Mouse (Mus musculus): ENCODE data around the gene Aldh2. TPM values are rescaled to one million over a fixed set of nuclear protein-coding genes. Genes with fewer than 3 reads are reported as not detected.

The Aldh2 gene
- polyA plus RNA-seq, 1 experiment from 2014 or later = 24.6 TPM

GRCm38 (mm10) chr5:121575867-121576266 lies 17.8 kb downstream of the Aldh2 start:
- Histone ChIP-seq H3K27me3 (ENCODE audit: control insufficient read depth, insufficient read depth, low read length) (no peaks in the 10 kb centered on the region), H3K9me3 (replicated peaks; ENCODE audit: control insufficient read depth, low read length) (no peaks in the 10 kb centered on the region), H3K4me3 (ENCODE audit: low read depth, low read length) (no peak overlapping the region), H3K4me1 (ENCODE audit: control insufficient read depth, insufficient read depth, low read length) (no peaks in the 10 kb centered on the region), H3K36me3 (ENCODE audit: control insufficient read depth, insufficient read depth, low read length) (peaks cover 3% of the 10 kb centered on the region; the same call in 1 of the 2 replicates), H3K27ac (ENCODE audit: low read depth, low read length) (no peak overlapping the region), H3K9ac (ENCODE audit: low read depth, low read length) (no peak overlapping the region), H3K4me2 (no peak overlapping the region)
- ATAC-seq (replicated peaks; ENCODE audit: insufficient number of reproducible peaks, low FRiP score, low TSS enrichment) = no peak
- WGBS (ENCODE audit: insufficient replicate concordance) = 89% methylated on average over 11 of the region's 11 CpGs

- Histone ChIP-seq H3K4me2 (no peak overlapping the region), H3K9me3 (replicated peaks; ENCODE audit: control insufficient read depth, low read length) (no peaks in the 10 kb centered on the region), H3K36me3 (ENCODE audit: control insufficient read depth, insufficient read depth, low read length) (peaks cover 1% of the 10 kb centered on the region; the same call in 1 of the 2 replicates), H3K4me1 (ENCODE audit: control insufficient read depth, insufficient read depth, low read length) (no peaks in the 10 kb centered on the region), H3K27ac (ENCODE audit: low read depth, low read length) (no peak overlapping the region), H3K27me3 (ENCODE audit: control insufficient read depth, insufficient read depth, low read length) (no peaks in the 10 kb centered on the region), H3K4me3 (ENCODE audit: low read depth, low read length) (no peak overlapping the region), H3K9ac (ENCODE audit: low read depth, low read length) (no peak overlapping the region)
- ATAC-seq (replicated peaks; ENCODE audit: insufficient number of reproducible peaks, low FRiP score, low TSS enrichment) = no peak
- 86% methylated on average over 13 of the region's 13 CpGs for WGBS (ENCODE audit: insufficient replicate concordance)
Measured at GRCm38 (mm10) chr5:121574145-121574544, 19.5 kb downstream of the Aldh2 start.

- Histone ChIP-seq H3K27ac (ENCODE audit: low read depth, low read length) (no peak overlapping the region), H3K9me3 (replicated peaks; ENCODE audit: control insufficient read depth, low read length) (no peaks in the 10 kb centered on the region), H3K4me2 (no peak overlapping the region), H3K4me1 (ENCODE audit: control insufficient read depth, insufficient read depth, low read length) (peaks cover 5% of the 10 kb centered on the region; the same call in 1 of the 2 replicates), H3K36me3 (ENCODE audit: control insufficient read depth, insufficient read depth, low read length) (no peaks in the 10 kb centered on the region), H3K4me3 (ENCODE audit: low read depth, low read length) (no peak overlapping the region), H3K9ac (ENCODE audit: low read depth, low read length) (no peak overlapping the region), H3K27me3 (ENCODE audit: control insufficient read depth, insufficient read depth, low read length) (no peaks in the 10 kb centered on the region)
- ATAC-seq (replicated peaks; ENCODE audit: insufficient number of reproducible peaks, low FRiP score, low TSS enrichment) = no peak
- WGBS (ENCODE audit: insufficient replicate concordance) = 77% methylated on average over 1 of the region's 1 CpGs
Measured at GRCm38 (mm10) chr5:121570787-121571186, 22.8 kb downstream of the Aldh2 start.

- Histone ChIP-seq H3K4me3 (ENCODE audit: low read depth, low read length) (no peak overlapping the region), H3K36me3 (ENCODE audit: control insufficient read depth, insufficient read depth, low read length) (no peaks in the 10 kb centered on the region), H3K9me3 (replicated peaks; ENCODE audit: control insufficient read depth, low read length) (no peaks in the 10 kb centered on the region), H3K4me1 (ENCODE audit: control insufficient read depth, insufficient read depth, low read length) (peaks cover 5% of the 10 kb centered on the region; the same call in 1 of the 2 replicates), H3K27ac (ENCODE audit: low read depth, low read length) (no peak overlapping the region), H3K27me3 (ENCODE audit: control insufficient read depth, insufficient read depth, low read length) (no peaks in the 10 kb centered on the region), H3K9ac (ENCODE audit: low read depth, low read length) (no peak overlapping the region), H3K4me2 (no peak overlapping the region)
- 73% methylated on average over 9 of the region's 9 CpGs for WGBS (ENCODE audit: insufficient replicate concordance)
- no peak for ATAC-seq (replicated peaks; ENCODE audit: insufficient number of reproducible peaks, low FRiP score, low TSS enrichment)
Measured at GRCm38 (mm10) chr5:121569881-121570420, 23.7 kb downstream of the Aldh2 start.

GRCm38 (mm10) chr5:121566035-121566681 lies 27.5 kb downstream of the Aldh2 start:
- Histone ChIP-seq H3K27ac (ENCODE audit: low read depth, low read length) (no peak overlapping the region), H3K9me3 (replicated peaks; ENCODE audit: control insufficient read depth, low read length) (no peaks in the 10 kb centered on the region), H3K4me1 (ENCODE audit: control insufficient read depth, insufficient read depth, low read length) (peaks cover 5% of the 10 kb centered on the region; the same call in 1 of the 2 replicates), H3K27me3 (ENCODE audit: control insufficient read depth, insufficient read depth, low read length) (no peaks in the 10 kb centered on the region), H3K9ac (ENCODE audit: low read depth, low read length) (no peak overlapping the region), H3K4me2 (no peak overlapping the region), H3K4me3 (ENCODE audit: low read depth, low read length) (no peak overlapping the region), H3K36me3 (ENCODE audit: control insufficient read depth, insufficient read depth, low read length) (no peaks in the 10 kb centered on the region)
- 85% methylated on average over 16 of the region's 16 CpGs for WGBS (ENCODE audit: insufficient replicate concordance)
- ATAC-seq (replicated peaks; ENCODE audit: insufficient number of reproducible peaks, low FRiP score, low TSS enrichment) = no peak

GRCm38 (mm10) chr5:121564468-121564895 lies 29.1 kb downstream of the Aldh2 start:
- Histone ChIP-seq H3K4me1 (ENCODE audit: control insufficient read depth, insufficient read depth, low read length) (peaks cover 5% of the 10 kb centered on the region; the same call in 1 of the 2 replicates), H3K9me3 (replicated peaks; ENCODE audit: control insufficient read depth, low read length) (no peaks in the 10 kb centered on the region), H3K36me3 (ENCODE audit: control insufficient read depth, insufficient read depth, low read length) (no peaks in the 10 kb centered on the region), H3K27ac (ENCODE audit: low read depth, low read length) (no peak overlapping the region), H3K9ac (ENCODE audit: low read depth, low read length) (0 out of 2 replicates have a peak overlapping the region, but pooled peaks have one; percentile 52), H3K4me3 (ENCODE audit: low read depth, low read length) (no peak overlapping the region), H3K4me2 (peak overlapping the region; percentile 56), H3K27me3 (ENCODE audit: control insufficient read depth, insufficient read depth, low read length) (no peaks in the 10 kb centered on the region)
- ATAC-seq (replicated peaks; ENCODE audit: insufficient number of reproducible peaks, low FRiP score, low TSS enrichment) = no peak
- 9% methylated on average over 11 of the region's 11 CpGs for WGBS (ENCODE audit: insufficient replicate concordance)

GRCm38 (mm10) chr5:121562436-121562835 lies 31.2 kb downstream of the Aldh2 start:
- Histone ChIP-seq H3K27ac (ENCODE audit: low read depth, low read length) (no peak overlapping the region), H3K36me3 (ENCODE audit: control insufficient read depth, insufficient read depth, low read length) (no peaks in the 10 kb centered on the region), H3K4me3 (ENCODE audit: low read depth, low read length) (no peak overlapping the region), H3K9me3 (replicated peaks; ENCODE audit: control insufficient read depth, low read length) (no peaks in the 10 kb centered on the region), H3K27me3 (ENCODE audit: control insufficient read depth, insufficient read depth, low read length) (no peaks in the 10 kb centered on the region), H3K4me1 (ENCODE audit: control insufficient read depth, insufficient read depth, low read length) (peaks cover 5% of the 10 kb centered on the region; the same call in 1 of the 2 replicates), H3K9ac (ENCODE audit: low read depth, low read length) (no peak overlapping the region), H3K4me2 (no peak overlapping the region)
- WGBS (ENCODE audit: insufficient replicate concordance) = 91% methylated on average over 3 of the region's 3 CpGs
- ATAC-seq (replicated peaks; ENCODE audit: insufficient number of reproducible peaks, low FRiP score, low TSS enrichment) = no peak

- no peak overlapping the region for H3K4me2 ChIP-seq
- H3K4me3 ChIP-seq (ENCODE audit: low read depth, low read length) = no peak overlapping the region
- H3K27me3 ChIP-seq (ENCODE audit: control insufficient read depth, insufficient read depth, low read length) = no peaks in the 10 kb centered on the region
- 79% methylated on average over 7 of the region's 7 CpGs for whole genome bisulfite sequencing (ENCODE audit: insufficient replicate concordance)
- no peaks in the 10 kb centered on the region for H3K9me3 ChIP-seq (replicated peaks; ENCODE audit: control insufficient read depth, low read length)
- H3K36me3 ChIP-seq (ENCODE audit: control insufficient read depth, insufficient read depth, low read length) = no peaks in the 10 kb centered on the region
- no peak for ATAC-seq (replicated peaks; ENCODE audit: insufficient number of reproducible peaks, low FRiP score, low TSS enrichment)
- no peak overlapping the region for H3K27ac ChIP-seq (ENCODE audit: low read depth, low read length)
- H3K4me1 ChIP-seq (ENCODE audit: control insufficient read depth, insufficient read depth, low read length) = peaks cover 6% of the 10 kb centered on the region
- no peak overlapping the region for H3K9ac ChIP-seq (ENCODE audit: low read depth, low read length)
Measured at GRCm38 (mm10) chr5:121549196-121549595, 44.4 kb downstream of the Aldh2 start.
